Mouse (Mus musculus): ENCODE data around the gene Zfp248. TPM values are rescaled to one million over a fixed set of nuclear protein-coding genes. Genes with fewer than 3 reads are reported as not detected.
A peak's percentile ranks its signal among the peaks of the same experiment; 100 is the strongest.

Gene Zfp248
- polyA plus RNA-seq (2014; fragmentation: Nextera tagmentation; extraction: Ambion mirVana) = 6.7 and 7.4 TPM in 2 replicates

- H3K36me3 ChIP-seq (ENCODE audit: control insufficient read depth, insufficient read depth, low read length) = peaks cover 7% of the 10 kb centered on the region; the same call in 1 of the 2 replicates
- ATAC-seq (replicated peaks; ENCODE audit: low FRiP score, low TSS enrichment, low read depth) (peak; percentile 95), DNase-seq (ENCODE audit: low spot score) (peak; percentile 95)
- H3K4me1 ChIP-seq (replicated peaks; ENCODE audit: control insufficient read depth, insufficient read depth, low read length) = 0 out of 2 replicates have a peak, but pooled peaks cover 6% of the 10 kb centered on the region
- H3K4me3 ChIP-seq (ENCODE audit: low read depth, low read length) = peak within 1 kb of the TSS; percentile 90
- H3K9ac ChIP-seq (ENCODE audit: low read length) = peak within 1 kb of the TSS; percentile 91
- H3K4me2 ChIP-seq (ENCODE audit: low read length) = peak within 1 kb of the TSS; percentile 73
- H3K27me3 ChIP-seq (replicated peaks; ENCODE audit: control insufficient read depth, insufficient read depth, low read length) = no peaks in the 10 kb centered on the region
- H3K27ac ChIP-seq (ENCODE audit: low read depth) = peak within 1 kb of the TSS; percentile 92
- WGBS = under 1% methylated on average over 43 of the region's 43 CpGs
- H3K9me3 ChIP-seq (ENCODE audit: control insufficient read depth, low read length) = no peaks in the 10 kb centered on the region
Measured at GRCm38 (mm10) chr6:118455042-118455631, at the start of gene Zfp248. Gene Zfp248 (minus strand): TSS chr6:118455528.

- no peaks in the 10 kb centered on the region for H3K27me3 ChIP-seq (replicated peaks; ENCODE audit: control insufficient read depth, insufficient read depth, low read length)
- WGBS = 81% methylated on average over 7 of the region's 7 CpGs
- no peak overlapping the region for H3K4me3 ChIP-seq (ENCODE audit: low read depth, low read length)
- peaks cover 25% of the 10 kb centered on the region for H3K36me3 ChIP-seq (ENCODE audit: control insufficient read depth, insufficient read depth, low read length)
- ATAC-seq (replicated peaks; ENCODE audit: low FRiP score, low TSS enrichment, low read depth) (no peak), DNase-seq (ENCODE audit: low spot score) (no peak)
- no peak overlapping the region for H3K4me2 ChIP-seq (ENCODE audit: low read length)
- no peaks in the 10 kb centered on the region for H3K9me3 ChIP-seq (ENCODE audit: control insufficient read depth, low read length)
- H3K9ac ChIP-seq (ENCODE audit: low read length) = no peak overlapping the region
- no peaks in the 10 kb centered on the region for H3K4me1 ChIP-seq (replicated peaks; ENCODE audit: control insufficient read depth, insufficient read depth, low read length)
- H3K27ac ChIP-seq (ENCODE audit: low read depth) = no peak overlapping the region
Measured at GRCm38 (mm10) chr6:118499010-118499409, 43.7 kb upstream of the Zfp248 start.

GRCm38 (mm10) chr6:118482125-118482524 lies 26.8 kb upstream of the Zfp248 start:
- Histone ChIP-seq H3K36me3 (ENCODE audit: control insufficient read depth, insufficient read depth, low read length) (no peaks in the 10 kb centered on the region), H3K4me2 (ENCODE audit: low read length) (no peak overlapping the region), H3K27me3 (replicated peaks; ENCODE audit: control insufficient read depth, insufficient read depth, low read length) (no peaks in the 10 kb centered on the region), H3K4me3 (ENCODE audit: low read depth, low read length) (no peak overlapping the region), H3K9me3 (ENCODE audit: control insufficient read depth, low read length) (no peaks in the 10 kb centered on the region), H3K4me1 (replicated peaks; ENCODE audit: control insufficient read depth, insufficient read depth, low read length) (no peaks in the 10 kb centered on the region; the same call in 1 of the 2 replicates), H3K9ac (ENCODE audit: low read length) (no peak overlapping the region), H3K27ac (ENCODE audit: low read depth) (no peak overlapping the region)
- ATAC-seq (replicated peaks; ENCODE audit: low FRiP score, low TSS enrichment, low read depth) (no peak), DNase-seq (ENCODE audit: low spot score) (no peak)
- WGBS = 84% methylated on average over 1 of the region's 1 CpGs

GRCm38 (mm10) chr6:118478957-118479708 lies 23.8 kb upstream of the Zfp248 start, which contains the start of gene Zfp9:
Gene Zfp9 (minus strand): TSS chr6:118479320.
- peak within 1 kb of the TSS; percentile 58 for H3K4me2 ChIP-seq (ENCODE audit: low read length)
- H3K27ac ChIP-seq (ENCODE audit: low read depth) = peak within 1 kb of the TSS; percentile 90
- no peaks in the 10 kb centered on the region for H3K27me3 ChIP-seq (replicated peaks; ENCODE audit: control insufficient read depth, insufficient read depth, low read length)
- H3K36me3 ChIP-seq (ENCODE audit: control insufficient read depth, insufficient read depth, low read length) = peaks cover 10% of the 10 kb centered on the region; the same call in 1 of the 2 replicates
- peak within 1 kb of the TSS; percentile 86 for H3K9ac ChIP-seq (ENCODE audit: low read length)
- DNase-seq (ENCODE audit: low spot score) = peak; percentile 89
- H3K4me3 ChIP-seq (ENCODE audit: low read depth, low read length) = peak within 1 kb of the TSS; percentile 65
- no peaks in the 10 kb centered on the region for H3K9me3 ChIP-seq (ENCODE audit: control insufficient read depth, low read length)
- WGBS = under 1% methylated on average over 35 of the region's 57 CpGs
- ATAC-seq (replicated peaks; ENCODE audit: low FRiP score, low TSS enrichment, low read depth) = peak; percentile 87
- no peaks in the 10 kb centered on the region; the same call in 1 of the 2 replicates for H3K4me1 ChIP-seq (replicated peaks; ENCODE audit: control insufficient read depth, insufficient read depth, low read length)

- ATAC-seq (replicated peaks; ENCODE audit: low FRiP score, low TSS enrichment, low read depth) = no peak
- H3K9ac ChIP-seq (ENCODE audit: low read length) = peak overlapping the region; percentile 86
- H3K27me3 ChIP-seq (replicated peaks; ENCODE audit: control insufficient read depth, insufficient read depth, low read length) = no peaks in the 10 kb centered on the region
- H3K9me3 ChIP-seq (ENCODE audit: control insufficient read depth, low read length) = no peaks in the 10 kb centered on the region
- peak overlapping the region; percentile 58 for H3K4me2 ChIP-seq (ENCODE audit: low read length)
- 28% methylated on average over 10 of the region's 10 CpGs for WGBS
- no peaks in the 10 kb centered on the region; the same call in 1 of the 2 replicates for H3K4me1 ChIP-seq (replicated peaks; ENCODE audit: control insufficient read depth, insufficient read depth, low read length)
- H3K4me3 ChIP-seq (ENCODE audit: low read depth, low read length) = peak overlapping the region; percentile 65
- H3K36me3 ChIP-seq (ENCODE audit: control insufficient read depth, insufficient read depth, low read length) = peaks cover 10% of the 10 kb centered on the region; the same call in 1 of the 2 replicates
- H3K27ac ChIP-seq (ENCODE audit: low read depth) = peak overlapping the region; percentile 90
- DNase-seq (ENCODE audit: low spot score) = no peak
Measured at GRCm38 (mm10) chr6:118477875-118478785, 22.8 kb upstream of the Zfp248 start.

- ATAC-seq (replicated peaks; ENCODE audit: low FRiP score, low TSS enrichment, low read depth) = no peak
- 81% methylated on average over 15 of the region's 15 CpGs for WGBS
Measured at GRCm38 (mm10) chr6:118462069-118462705, 6.9 kb upstream of the Zfp248 start.

GRCm38 (mm10) chr6:118457726-118458125 lies 2.4 kb upstream of the Zfp248 start:
- 93% methylated on average over 1 of the region's 1 CpGs for WGBS
- H3K4me3 ChIP-seq (ENCODE audit: low read depth, low read length) = no peak overlapping the region

More at GRCm38 (mm10) chr6:118462069-118462705, 6.9 kb upstream of the Zfp248 start:
- Histone ChIP-seq H3K9me3 (ENCODE audit: control insufficient read depth, low read length) (no peaks in the 10 kb centered on the region), H3K36me3 (ENCODE audit: control insufficient read depth, insufficient read depth, low read length) (peaks cover 43% of the 10 kb centered on the region), H3K27ac (ENCODE audit: low read depth) (no peak overlapping the region), H3K27me3 (replicated peaks; ENCODE audit: control insufficient read depth, insufficient read depth, low read length) (no peaks in the 10 kb centered on the region), H3K4me1 (replicated peaks; ENCODE audit: control insufficient read depth, insufficient read depth, low read length) (no peaks in the 10 kb centered on the region), H3K4me2 (ENCODE audit: low read length) (no peak overlapping the region), H3K9ac (ENCODE audit: low read length) (no peak overlapping the region), H3K4me3 (ENCODE audit: low read depth, low read length) (no peak overlapping the region)
- no peak for DNase-seq (ENCODE audit: low spot score)

More at GRCm38 (mm10) chr6:118457726-118458125, 2.4 kb upstream of the Zfp248 start:
- DNase-seq (ENCODE audit: low spot score) (no peak), ATAC-seq (replicated peaks; ENCODE audit: low FRiP score, low TSS enrichment, low read depth) (no peak)
- Histone ChIP-seq H3K4me2 (ENCODE audit: low read length) (no peak overlapping the region), H3K4me1 (replicated peaks; ENCODE audit: control insufficient read depth, insufficient read depth, low read length) (0 out of 2 replicates have a peak, but pooled peaks cover 6% of the 10 kb centered on the region), H3K9me3 (ENCODE audit: control insufficient read depth, low read length) (no peaks in the 10 kb centered on the region), H3K27ac (ENCODE audit: low read depth) (no peak overlapping the region), H3K9ac (ENCODE audit: low read length) (no peak overlapping the region), H3K27me3 (replicated peaks; ENCODE audit: control insufficient read depth, insufficient read depth, low read length) (no peaks in the 10 kb centered on the region), H3K36me3 (ENCODE audit: control insufficient read depth, insufficient read depth, low read length) (peaks cover 12% of the 10 kb centered on the region)
